Mouse (Mus musculus) ovary, adult 18-20 months (tissue): ENCODE data around the gene Haus2.
"Not testable (repeated sequence)": the region's sequence is repeated elsewhere in the genome, so short reads cannot be mapped to it uniquely, and the experiment has no call there.

Experiments
- DNase-seq: peaks from one replicate; pipeline ENCODE4 v3.0.0; 2022; ENCODE audit warnings: low spot score, mixed read lengths

The Haus2 gene

DNA sequence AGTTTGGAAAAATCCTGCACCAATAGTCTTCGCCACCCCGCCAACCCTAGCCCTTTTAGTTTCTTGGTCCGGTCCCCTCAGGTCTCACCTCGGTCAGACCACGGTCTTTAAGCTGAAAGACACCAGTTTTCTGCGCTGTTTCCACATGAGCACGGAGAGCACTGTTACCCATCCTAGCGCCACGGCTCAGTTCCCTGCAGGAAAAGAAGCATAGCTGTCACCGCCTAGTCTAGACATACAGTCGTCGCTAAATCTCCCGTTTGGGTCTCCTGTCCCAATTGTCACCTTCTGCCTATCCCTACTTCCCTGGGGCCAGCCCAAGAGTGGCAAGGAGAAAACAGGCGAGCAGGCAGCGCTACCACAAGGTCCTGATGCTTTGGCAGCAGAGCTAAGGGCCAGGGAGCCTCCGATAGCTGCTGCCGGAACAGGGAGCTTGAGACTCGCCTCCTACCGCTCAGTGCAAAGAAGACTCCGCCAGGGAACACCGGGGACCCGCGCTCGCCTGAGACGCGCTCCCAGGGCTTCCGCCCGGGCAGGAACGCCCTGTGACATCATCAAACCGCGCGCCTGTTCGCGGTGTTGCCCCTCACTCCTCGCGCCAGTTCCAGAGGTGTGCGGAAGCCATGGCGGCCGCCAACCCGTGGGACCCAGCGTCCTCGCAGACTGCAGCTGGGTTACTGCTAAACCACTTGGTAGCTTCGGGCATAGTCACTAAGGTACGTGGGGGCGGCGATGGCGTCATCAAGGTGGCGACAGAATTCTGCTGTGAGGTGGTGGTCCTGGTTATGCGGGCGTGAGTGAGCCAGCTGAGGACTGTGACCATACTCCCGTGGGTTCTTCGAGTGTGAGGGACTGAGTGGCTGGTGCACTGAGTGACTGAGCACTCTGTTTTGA is at the start of gene Haus2, which contains the start of gene Lrrc57:
Gene Haus2, plus strand, starts transcription at position 554 of the 894 bp plus-strand sequence.
Gene Lrrc57, minus strand, starts transcription at position 691 of the 894 bp plus-strand sequence.
- peak; percentile 81 for DNase-seq

DNA sequence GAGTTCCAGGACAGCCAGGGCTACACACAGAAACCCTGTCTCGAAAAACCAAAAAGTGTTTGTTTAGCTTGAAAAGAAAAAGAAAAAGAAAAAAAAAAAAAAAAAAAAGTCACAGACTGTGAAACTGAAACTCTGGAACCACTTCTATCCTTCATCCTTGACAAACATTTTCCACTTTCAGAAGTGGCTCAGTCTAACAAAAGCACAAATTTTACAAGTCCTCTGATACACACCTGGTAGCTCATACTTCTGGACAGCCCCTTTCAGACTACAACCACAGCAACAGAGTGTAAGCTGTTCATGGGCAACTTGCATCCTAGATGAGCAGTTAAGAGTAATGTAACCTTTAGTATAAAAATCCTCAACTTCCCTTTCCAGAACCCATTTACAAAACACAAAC is 47.7 kb upstream of the Haus2 start:
- no peak for DNase-seq

DNA sequence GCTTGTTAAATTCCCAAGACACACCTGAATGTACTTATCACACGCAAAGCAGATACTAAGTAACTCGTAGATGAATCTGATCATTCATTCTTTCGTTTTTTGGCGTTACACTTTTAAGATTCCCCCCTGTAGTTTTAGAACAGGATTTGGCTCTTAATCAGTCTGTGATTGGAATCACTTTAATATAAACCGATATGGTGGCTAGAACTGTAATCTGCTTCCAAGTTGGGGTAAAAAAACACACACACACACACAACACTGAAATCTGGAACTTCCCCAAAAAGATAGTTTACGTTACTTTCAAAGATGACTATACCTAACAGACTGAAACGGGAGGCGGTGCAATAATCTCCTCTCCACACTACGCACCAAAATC is 46.3 kb upstream of the Haus2 start:
- no peak for DNase-seq

GRCm38 (mm10) chr2:120563235-120563990 is 45.8 kb upstream of the Haus2 start, which contains the start of gene Zfp106:
TSS of gene Zfp106 (minus strand) at chr2:120563843.
- DNase-seq, result peak; percentile 74

DNA sequence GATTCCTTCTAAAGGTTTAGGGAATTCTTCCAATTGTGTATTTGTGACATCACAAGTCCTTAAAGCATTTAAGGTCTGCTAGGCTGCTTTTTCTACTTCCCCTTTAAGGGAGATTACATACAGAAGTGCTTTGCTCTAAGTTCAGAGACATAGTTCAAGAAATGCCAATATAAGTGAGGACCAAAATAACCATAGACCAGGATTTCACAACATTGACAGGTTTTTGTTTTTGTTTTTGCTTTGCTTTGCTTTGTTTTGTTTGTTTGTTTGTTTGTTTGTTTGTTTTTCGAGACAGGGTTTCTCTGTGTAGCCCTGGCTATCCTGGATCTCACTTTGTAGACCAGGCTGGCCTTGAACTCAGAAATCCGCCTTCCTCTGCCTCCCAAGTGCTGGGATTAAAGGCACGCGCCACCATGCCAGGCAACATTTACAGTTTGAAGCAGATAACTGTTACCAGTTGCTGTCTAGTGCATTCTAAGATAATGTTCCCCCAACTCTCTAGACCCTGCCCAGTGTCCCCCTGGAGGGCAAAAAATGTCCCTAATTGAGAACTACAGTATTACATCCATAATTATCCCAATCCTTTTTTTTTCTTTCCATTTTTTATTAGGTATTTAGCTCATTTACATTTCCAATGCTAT is 44.5 kb upstream of the Haus2 start:
- DNase-seq, result not testable (repeated sequence)

- no peak for DNase-seq
Measured at GRCm38 (mm10) chr2:120565363-120565762, 43.8 kb upstream of the Haus2 start.

DNA sequence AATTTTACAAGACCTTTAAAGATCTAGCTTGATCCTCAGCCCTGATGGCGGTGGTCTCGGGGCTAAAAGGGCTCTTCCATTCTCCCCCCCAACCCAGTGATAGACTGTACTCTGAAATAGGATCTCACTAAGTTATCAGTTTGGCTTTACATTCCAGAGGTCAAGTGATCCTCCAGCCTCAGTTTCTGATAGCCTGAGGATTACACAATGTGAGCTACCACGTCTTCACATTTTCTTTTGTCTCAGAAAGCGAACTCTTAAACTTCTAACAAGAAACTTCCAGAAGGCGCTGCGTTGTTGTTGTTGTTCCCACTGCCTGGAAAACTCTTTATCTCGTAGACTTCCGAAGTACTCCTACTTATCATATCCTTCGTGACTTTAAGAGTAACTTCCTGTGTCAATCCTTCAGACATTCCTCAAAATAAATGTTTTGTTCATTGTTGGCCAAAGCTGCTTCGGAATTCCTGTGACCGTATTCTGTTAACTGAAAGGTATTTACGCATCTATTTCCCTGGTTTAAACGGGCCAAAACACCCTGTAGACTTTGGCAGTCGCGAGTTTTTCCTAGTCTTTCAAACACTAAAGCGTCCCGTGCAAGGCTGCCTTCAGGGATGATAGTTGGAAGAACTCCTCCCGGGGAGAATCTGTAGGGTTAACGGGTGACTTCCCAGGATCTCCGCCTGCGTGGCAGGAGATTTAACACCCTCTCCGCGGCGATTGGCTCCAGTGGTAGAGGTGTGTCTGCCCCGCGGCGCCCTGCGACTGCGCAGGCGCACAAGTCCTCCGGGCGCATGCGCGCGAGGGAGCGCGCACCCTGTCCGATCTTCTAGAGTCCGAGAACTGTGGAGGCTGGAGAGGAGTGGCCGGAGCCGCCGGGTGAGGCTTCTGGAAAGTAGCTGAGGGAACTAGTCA is 42.0 kb upstream of the Haus2 start, which contains the start of gene Snap23:
Gene Snap23, plus strand, starts transcription at position 786 of the 912 bp plus-strand sequence.
- peak; percentile 96 for DNase-seq

DNA sequence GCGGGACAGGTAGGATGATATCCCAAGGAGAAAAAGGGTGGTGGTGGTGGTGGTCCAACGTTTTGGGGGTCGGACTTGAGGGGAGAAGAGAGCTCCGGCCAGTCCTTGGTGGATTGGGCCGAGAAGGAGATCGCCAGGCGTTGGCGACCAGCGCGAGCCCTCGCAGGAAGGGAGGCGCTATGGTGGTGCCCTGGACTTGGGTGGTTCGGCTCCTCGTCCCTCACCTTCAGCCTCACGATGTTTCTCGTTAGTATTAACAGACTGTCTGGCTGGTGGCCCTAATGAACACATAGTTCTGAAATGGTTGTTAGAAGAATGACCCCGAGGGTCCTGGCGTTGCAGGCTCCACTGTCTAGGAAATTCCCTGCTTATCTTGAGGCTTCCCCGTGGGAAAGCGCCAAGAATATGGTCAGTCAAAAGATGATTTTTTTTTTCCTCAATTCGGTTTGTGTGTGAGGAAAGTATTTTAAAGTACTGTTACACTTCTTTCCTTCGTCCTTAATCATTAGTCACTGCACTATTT is 41.3 kb upstream of the Haus2 start:
- DNase-seq, result no peak

- no peak for DNase-seq
Measured at GRCm38 (mm10) chr2:120571081-120571480, 38.1 kb upstream of the Haus2 start.

- not testable (repeated sequence) for DNase-seq
Measured at GRCm38 (mm10) chr2:120572161-120572560, 37.0 kb upstream of the Haus2 start.

GRCm38 (mm10) chr2:120575121-120575520 is 34.1 kb upstream of the Haus2 start:
- no peak for DNase-seq

- no peak for DNase-seq
Measured at GRCm38 (mm10) chr2:120575978-120576377, 33.2 kb upstream of the Haus2 start.

GRCm38 (mm10) chr2:120577799-120578198 is 31.4 kb upstream of the Haus2 start:
- DNase-seq, result no peak

DNA sequence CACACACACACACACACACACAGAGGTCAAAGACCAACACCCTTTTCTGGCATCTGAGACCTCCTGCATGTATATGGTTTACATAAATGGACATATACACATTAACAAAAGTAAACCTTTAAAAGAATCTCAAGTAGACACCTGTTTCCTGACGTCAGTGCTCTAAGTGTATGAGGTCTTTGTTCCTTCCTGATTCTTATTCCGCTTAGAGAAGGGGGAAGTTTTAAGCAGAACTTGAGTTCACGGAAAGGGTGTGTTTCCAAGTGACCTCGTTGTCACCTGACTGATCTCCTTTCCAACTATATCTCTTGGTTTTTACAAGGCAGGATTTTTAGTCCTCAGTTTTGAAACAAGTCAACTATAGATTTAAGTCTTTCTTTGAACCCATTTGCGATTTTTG is 30.9 kb upstream of the Haus2 start:
- DNase-seq, result no peak

DNA sequence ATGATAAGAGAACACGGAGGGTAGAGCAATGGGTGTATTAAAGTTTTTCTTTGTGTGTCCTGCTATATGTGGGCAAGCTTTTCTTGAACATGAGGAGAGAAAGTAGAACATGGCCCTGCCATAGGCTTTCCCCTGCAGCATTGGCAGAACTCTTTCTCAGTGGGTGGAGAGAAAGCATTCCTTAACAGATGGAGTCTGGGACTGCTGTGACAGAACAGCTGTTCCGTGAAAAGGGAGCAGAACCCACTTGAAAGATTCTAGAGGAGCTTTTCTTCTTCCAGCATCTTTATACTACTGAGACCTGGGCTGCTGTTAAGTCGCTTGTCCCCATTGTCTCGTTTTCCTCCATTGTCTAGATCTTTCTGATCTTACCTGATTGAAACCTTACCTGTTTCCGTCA is 19.4 kb upstream of the Haus2 start:
- DNase-seq, result no peak

GRCm38 (mm10) chr2:120592227-120592626 is 17.0 kb upstream of the Haus2 start:
- DNase-seq, result no peak

DNA sequence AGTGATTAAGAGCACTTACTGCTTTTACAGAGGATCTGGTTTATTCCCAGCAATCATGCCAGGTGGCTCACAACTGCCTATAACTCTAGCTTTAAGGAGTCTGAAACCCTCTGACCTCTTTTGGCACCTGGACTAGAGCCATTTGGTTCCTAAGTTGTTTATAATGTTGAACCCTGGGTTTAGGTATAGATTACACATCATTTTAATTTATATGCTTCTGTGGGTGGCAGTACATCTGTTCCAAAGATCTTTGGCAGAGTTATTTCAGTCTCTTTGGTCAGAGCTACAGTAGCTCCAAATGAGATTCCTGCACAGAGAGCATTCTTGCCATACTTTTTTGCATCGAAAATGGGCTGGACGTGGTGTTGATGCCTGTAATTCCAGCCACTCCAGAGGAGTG is 11.4 kb upstream of the Haus2 start:
- no peak for DNase-seq

GRCm38 (mm10) chr2:120599506-120599905 is 9.7 kb upstream of the Haus2 start:
- DNase-seq, result no peak

DNA sequence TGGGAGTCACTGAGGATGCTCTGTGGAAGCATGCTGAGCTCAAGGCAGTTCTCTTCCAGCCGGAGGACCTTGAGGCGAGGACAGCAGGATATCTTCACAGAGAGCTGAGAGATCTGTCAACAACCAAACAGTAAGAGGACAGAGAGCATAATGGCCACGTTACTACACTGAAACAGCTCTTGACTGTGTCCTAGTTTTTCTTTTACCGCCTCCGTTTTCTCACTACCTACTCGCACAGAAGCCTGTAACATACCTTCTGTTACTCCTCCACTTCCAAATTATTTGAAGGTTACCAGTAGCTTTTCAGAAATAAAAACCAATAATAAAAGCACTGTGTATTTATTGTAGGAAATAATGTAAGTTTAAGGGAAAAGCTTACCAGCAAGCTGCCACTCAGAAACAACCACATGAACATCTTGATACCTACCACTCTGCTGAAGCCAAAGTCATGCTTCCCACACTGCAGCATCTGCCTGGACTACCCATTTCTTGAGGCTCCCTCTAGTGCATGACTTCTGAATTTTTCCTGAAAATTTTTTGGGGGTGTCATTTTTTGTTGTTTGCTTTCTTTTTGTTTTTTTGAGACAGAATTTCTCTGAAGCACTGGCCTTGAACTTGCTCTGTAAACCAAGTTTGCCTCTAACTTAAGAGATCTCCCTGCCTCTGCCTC is 3.0 kb upstream of the Haus2 start:
- DNase-seq, result peak; percentile 24
